Mouse (Mus musculus): ENCODE data around the gene Tmem39a. TPM values are rescaled to one million over a fixed set of nuclear protein-coding genes. Genes with fewer than 3 reads are reported as not detected.

The Tmem39a gene
- polyA plus RNA-seq, 1 experiment from 2014 or later, result 29.3 TPM

DNA sequence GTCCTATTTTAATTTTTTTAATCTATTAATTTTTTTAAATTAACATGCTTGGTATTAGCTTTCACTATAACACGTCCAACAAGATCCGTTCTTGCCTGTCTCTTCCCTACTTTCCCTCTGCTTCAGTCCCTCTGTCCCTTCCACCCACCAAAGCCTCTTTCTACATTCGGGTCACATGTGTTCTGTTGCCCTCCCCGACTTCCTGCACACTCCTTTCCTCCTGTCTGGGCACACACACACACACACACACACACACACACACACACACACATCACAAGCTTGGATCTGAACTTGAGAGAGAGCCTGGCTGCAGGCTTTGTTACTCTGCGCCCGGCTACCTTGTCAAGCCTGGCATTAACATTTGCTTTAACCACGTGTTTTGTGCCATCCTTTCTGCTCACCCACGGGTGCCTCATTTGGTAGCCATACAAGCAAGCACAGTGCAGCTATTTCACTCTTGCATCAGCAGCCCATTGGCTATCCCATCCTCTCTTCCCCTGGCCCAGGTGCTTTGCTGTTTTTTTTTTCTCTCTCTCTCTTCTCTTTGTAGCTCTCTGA, 77.4 kb downstream of the Tmem39a start:
- 74% methylated on average over 8 of the region's 8 CpGs for WGBS
- no peak overlapping the region for H3K27ac ChIP-seq (ENCODE audit: low read depth, low read length)
- no peaks in the 10 kb centered on the region for H3K27me3 ChIP-seq (replicated peaks; ENCODE audit: control insufficient read depth, insufficient read depth, low read length)
- no peak overlapping the region for H3K9ac ChIP-seq (ENCODE audit: low read depth, low read length)
- H3K9me3 ChIP-seq (ENCODE audit: control insufficient read depth), result no peaks in the 10 kb centered on the region
- no peak for TF ChIP-seq CTCF (IDR thresholded peaks at IDR 0.05; ENCODE audit: low read depth)
- H3K4me1 ChIP-seq (replicated peaks; ENCODE audit: control insufficient read depth, insufficient read depth, low read length), result no peaks in the 10 kb centered on the region
- ATAC-seq, result no peak
- H3K4me3 ChIP-seq (ENCODE audit: low read depth, low read length), result no peak overlapping the region
- H3K36me3 ChIP-seq (ENCODE audit: control insufficient read depth, insufficient read depth), result no peaks in the 10 kb centered on the region; the same call in 1 of the 2 replicates
- H3K4me2 ChIP-seq (replicated peaks; ENCODE audit: low read depth), result no peak overlapping the region

DNA sequence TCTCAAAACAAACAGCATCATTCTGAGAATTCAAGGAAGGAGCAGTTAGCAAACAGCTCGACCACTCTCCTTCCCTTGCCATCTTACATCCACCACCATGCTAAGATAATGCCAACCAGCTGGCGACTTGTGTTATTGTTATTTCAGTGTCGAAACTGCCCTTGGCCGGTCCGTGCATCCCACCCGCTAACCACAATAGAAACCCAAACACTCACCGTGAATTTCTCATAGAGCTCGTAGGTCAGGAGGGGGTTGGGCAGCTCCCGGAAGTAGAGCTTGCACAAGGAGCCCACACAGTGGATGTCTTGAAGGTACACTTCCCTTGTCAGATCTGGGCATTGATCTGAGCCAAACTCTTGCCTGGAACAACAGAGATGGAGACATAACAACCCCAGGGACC, 78.2 kb downstream of the Tmem39a start:
- TF ChIP-seq CTCF (IDR thresholded peaks at IDR 0.05; ENCODE audit: low read depth), result no peak
- H3K9ac ChIP-seq (ENCODE audit: low read depth, low read length), result no peak overlapping the region
- H3K4me1 ChIP-seq (replicated peaks; ENCODE audit: control insufficient read depth, insufficient read depth, low read length), result no peaks in the 10 kb centered on the region
- no peak overlapping the region for H3K4me2 ChIP-seq (replicated peaks; ENCODE audit: low read depth)
- no peak overlapping the region for H3K27ac ChIP-seq (ENCODE audit: low read depth, low read length)
- 67% methylated on average over 9 of the region's 9 CpGs for WGBS
- no peak for ATAC-seq
- no peaks in the 10 kb centered on the region for H3K27me3 ChIP-seq (replicated peaks; ENCODE audit: control insufficient read depth, insufficient read depth, low read length)
- no peaks in the 10 kb centered on the region for H3K9me3 ChIP-seq (ENCODE audit: control insufficient read depth)
- no peaks in the 10 kb centered on the region; the same call in 1 of the 2 replicates for H3K36me3 ChIP-seq (ENCODE audit: control insufficient read depth, insufficient read depth)
- H3K4me3 ChIP-seq (ENCODE audit: low read depth, low read length), result no peak overlapping the region

DNA sequence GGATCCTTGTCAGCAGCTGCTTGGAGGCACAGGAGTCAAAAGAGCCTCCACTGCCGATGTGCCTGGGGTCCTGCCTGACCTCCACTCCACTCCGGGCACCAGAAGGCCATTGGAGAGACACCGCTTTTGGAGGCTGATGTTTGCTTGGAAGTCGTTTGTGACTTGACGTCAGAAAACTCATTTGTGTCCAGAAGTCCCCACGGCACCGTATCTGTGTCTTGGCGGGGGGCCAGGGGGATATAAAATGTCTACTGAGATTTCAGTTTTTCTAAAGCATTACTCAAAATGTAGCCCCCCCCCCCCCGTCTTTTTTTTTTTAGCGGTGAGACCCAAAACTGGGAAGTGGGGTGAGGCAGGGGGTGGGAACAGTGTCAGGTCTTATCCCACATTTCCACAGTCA, 78.6 kb downstream of the Tmem39a start:
- no peak for TF ChIP-seq CTCF (IDR thresholded peaks at IDR 0.05; ENCODE audit: low read depth)
- Histone ChIP-seq H3K4me2 (replicated peaks; ENCODE audit: low read depth) (no peak overlapping the region), H3K4me1 (replicated peaks; ENCODE audit: control insufficient read depth, insufficient read depth, low read length) (no peaks in the 10 kb centered on the region), H3K4me3 (ENCODE audit: low read depth, low read length) (no peak overlapping the region), H3K27ac (ENCODE audit: low read depth, low read length) (no peak overlapping the region), H3K9ac (ENCODE audit: low read depth, low read length) (no peak overlapping the region), H3K36me3 (ENCODE audit: control insufficient read depth, insufficient read depth) (no peaks in the 10 kb centered on the region; the same call in 1 of the 2 replicates), H3K27me3 (replicated peaks; ENCODE audit: control insufficient read depth, insufficient read depth, low read length) (no peaks in the 10 kb centered on the region), H3K9me3 (ENCODE audit: control insufficient read depth) (no peaks in the 10 kb centered on the region)
- WGBS, result 78% methylated on average over 10 of the region's 10 CpGs
- no peak for ATAC-seq

Other genes starting within 250 kb of the Tmem39a start
- 0.88 and 1.0 TPM in 2 replicates for gene Maats1, start 216.6 kb upstream of the Tmem39a start, polyA plus RNA-seq (2015; fragmentation: Nextera tagmentation; extraction: Ambion mirVana)
- 557 and 587 TPM in 2 replicates for gene Cox17, start 211.7 kb upstream of the Tmem39a start, polyA plus RNA-seq (2015; fragmentation: Nextera tagmentation; extraction: Ambion mirVana)
- 0.38 TPM in 1 of 2 replicates, not detected in the other for gene Gm21987, start 211.7 kb upstream of the Tmem39a start, polyA plus RNA-seq (2015; fragmentation: Nextera tagmentation; extraction: Ambion mirVana)
- gene Popdc2, start 196.5 kb upstream of the Tmem39a start, polyA plus RNA-seq (2015; fragmentation: Nextera tagmentation; extraction: Ambion mirVana), result 16.6 and 16.9 TPM in 2 replicates
- 1.6 and 1.8 TPM in 2 replicates for gene Pla1a, start 125.6 kb upstream of the Tmem39a start, polyA plus RNA-seq (2015; fragmentation: Nextera tagmentation; extraction: Ambion mirVana)
- 55.3 and 58.8 TPM in 2 replicates for gene Adprh, start 106.0 kb upstream of the Tmem39a start, polyA plus RNA-seq (2015; fragmentation: Nextera tagmentation; extraction: Ambion mirVana)
- gene Cd80, start 103.1 kb upstream of the Tmem39a start, polyA plus RNA-seq (2015; fragmentation: Nextera tagmentation; extraction: Ambion mirVana), result 0.23 and 0.33 TPM in 2 replicates
- 11.8 and 13.8 TPM in 2 replicates for gene Timmdc1, start 36.0 kb upstream of the Tmem39a start, polyA plus RNA-seq (2015; fragmentation: Nextera tagmentation; extraction: Ambion mirVana)
- 11.3 and 12.3 TPM in 2 replicates for gene Poglut1, start 8.4 kb upstream of the Tmem39a start, polyA plus RNA-seq (2015; fragmentation: Nextera tagmentation; extraction: Ambion mirVana)
- 2.8 and 3.1 TPM in 2 replicates for gene Arhgap31, start 154.6 kb downstream of the Tmem39a start, polyA plus RNA-seq (2015; fragmentation: Nextera tagmentation; extraction: Ambion mirVana)
- gene B4galt4, start 183.6 kb downstream of the Tmem39a start, polyA plus RNA-seq (2015; fragmentation: Nextera tagmentation; extraction: Ambion mirVana), result 21.2 and 23.5 TPM in 2 replicates
- 12.3 and 12.7 TPM in 2 replicates for gene Upk1b, start 241.6 kb downstream of the Tmem39a start, polyA plus RNA-seq (2015; fragmentation: Nextera tagmentation; extraction: Ambion mirVana)